Mouse (Mus musculus) regulatory T cell (primary cell): ENCODE results near the gene Macf1.

Experiments
- in situ Hi-C: fragments of 300-600 bp; cut with MboI, MseI; formaldehyde crosslinking; loops from one replicate; pipeline ENCODE4 v1.15.1; 2025; ENCODE audit warnings: high pct_unique_total_duplicates

Gene Macf1

DNA sequence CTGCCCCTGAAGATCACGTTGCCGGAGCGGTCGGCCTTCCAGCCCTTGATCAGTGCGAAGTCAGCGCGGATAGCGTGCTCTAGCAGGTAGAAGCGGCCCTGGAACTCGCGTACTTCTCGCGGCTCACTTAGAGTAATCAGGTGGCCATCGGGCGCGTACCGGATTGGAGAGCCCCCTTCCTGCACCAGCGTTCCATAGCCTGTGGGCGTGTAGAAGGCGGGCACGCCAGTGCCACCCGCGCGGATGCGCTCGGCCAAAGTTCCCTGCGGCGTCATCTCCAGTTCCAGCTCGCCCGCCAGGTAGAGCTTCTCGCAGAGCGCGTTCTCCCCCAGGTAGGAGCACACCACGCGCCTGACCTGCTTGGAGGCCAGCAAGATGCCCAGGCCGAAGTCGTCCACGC lies 361.2 kb downstream of the Macf1 start:
- in situ Hi-C loops = loop anchor here (5.0 kb wide), 1 partner anchor 206 kb away; the partner anchor contains the start of gene Oxct2b

DNA sequence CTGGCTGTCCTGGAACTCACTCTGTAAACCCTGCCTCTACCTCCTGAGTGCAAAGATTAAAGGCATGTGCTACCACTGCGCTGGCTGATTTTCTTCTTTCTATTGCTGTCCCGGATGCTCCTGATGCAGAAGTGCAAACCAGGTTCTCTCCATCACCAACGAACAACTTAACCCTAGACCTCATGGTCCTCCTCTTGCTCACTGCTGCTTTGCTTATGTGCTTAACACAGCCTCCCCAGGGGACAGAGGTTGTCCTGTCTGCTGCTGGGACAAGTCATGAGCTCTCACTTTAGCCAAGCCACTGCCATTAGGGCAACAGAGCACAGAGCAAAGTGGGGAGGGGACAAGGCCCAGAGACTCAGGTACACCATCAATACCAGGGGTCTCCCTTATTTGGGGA lies 369.7 kb downstream of the Macf1 start:
- in situ Hi-C loops = no loop called here

DNA sequence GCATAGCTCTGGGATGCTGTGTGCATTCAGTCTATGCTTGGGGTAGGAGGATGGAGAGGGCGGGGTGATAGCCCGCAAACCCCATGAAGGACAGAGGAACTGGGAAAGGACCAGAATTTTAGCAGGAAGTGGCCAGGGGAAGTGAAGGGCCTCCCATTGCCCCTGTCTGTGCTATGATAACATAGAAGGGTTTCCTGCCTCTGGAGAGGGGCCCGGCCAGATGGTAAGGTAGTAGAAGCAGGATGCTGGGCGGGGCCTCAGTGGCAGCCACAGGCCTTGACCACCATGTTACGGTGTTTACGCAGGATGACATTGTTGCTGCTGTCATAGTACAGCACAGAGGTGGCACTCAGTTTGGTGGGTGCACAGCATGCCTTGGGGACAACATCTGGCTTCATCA lies 371.1 kb downstream of the Macf1 start:
- in situ Hi-C loops = no loop called here

DNA sequence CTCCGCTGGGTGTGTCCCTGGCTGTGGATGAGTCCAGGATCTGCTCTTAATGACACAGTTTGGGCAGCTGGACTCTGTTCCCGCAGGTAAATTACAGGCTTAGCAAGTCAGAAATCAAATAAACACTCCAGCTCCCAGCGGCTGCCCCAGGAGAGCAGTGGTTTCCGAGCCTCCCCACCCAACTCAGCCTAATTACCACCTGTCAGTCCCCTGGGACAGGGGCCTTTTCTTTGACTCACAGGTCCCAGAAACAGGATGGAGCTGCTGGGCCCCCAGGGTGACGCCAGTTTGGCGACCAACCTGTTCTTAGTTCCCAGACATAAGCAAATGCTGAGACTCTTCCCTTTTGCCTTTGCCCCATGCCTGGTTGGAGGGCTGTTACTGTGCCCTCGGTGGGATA lies 372.3 kb downstream of the Macf1 start:
- in situ Hi-C loops = no loop called here

DNA sequence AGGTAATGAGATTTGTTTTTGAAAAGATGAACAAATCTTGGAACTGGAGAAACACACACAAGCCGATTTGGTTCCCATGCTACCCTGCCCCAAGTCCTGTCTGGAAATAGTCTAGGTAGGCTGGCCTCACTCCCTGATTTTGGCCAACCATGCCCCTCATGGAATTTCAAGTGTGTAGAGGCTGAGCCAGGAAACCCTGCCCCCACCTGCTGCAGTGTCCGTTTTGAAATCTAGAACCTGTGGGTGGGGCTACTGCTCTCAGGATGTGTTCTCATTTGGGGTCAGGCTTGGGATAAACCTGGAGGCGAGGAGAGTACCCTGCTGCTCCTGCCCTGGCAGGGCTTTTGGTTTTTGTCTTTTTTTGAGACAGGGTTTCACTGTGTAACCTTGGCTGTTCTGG lies 375.9 kb downstream of the Macf1 start:
- in situ Hi-C loops = no loop called here

DNA sequence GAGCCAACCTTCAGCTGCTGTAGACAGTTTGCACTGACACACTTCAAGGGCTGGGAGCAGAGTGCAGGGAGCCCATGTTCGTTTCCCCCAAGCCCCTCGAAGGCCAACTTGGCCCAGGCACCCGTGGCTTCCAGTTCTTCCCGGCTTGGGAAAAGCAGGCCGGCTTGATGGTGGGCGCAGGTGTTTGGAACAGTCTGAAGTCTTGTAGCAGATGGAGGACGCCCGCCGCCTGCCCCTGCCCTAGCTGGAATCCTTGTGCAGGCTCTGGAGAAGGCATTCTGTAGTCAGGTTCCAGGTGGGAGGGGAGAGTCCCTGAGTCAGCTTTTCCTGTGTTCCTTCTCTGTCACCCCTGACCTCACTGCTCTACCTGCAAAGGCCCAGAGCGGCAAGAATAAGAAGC lies 377.2 kb downstream of the Macf1 start:
- in situ Hi-C loops = no loop called here

DNA sequence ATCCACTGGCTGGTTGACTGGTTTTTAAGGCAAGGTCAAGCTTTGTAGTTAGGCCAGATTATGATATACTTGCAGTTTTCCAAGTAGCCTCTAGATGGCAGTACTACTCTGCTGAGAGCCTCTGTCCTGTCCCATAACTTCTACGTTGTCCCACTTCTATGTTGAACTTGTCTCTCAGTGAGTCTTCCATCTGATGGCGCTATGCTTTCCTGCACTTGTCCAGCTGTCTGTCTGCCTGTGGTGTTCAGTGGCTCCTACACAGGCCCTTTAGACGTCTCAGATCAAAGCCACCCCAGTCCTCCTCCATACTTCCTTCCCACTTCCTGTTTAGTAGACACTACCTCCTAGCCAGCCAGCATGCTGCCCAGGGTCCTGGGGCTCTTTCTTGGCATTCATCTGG lies 378.4 kb downstream of the Macf1 start:
- in situ Hi-C loops = no loop called here
